Mouse (Mus musculus) right cerebral cortex, adult 2 months (tissue): ENCODE data around the gene Exoc1.
A peak's percentile ranks its signal among the peaks of the same experiment; 100 is the strongest.

ENCODE experiments used
- DNase-seq, 2 experiments: peaks; one replicate each; pipeline ENCODE4 v3.0.0; 2021 to 2022; ENCODE audit warnings: low spot score in 2 of 2

Gene Exoc1

GRCm38 (mm10) chr5:76529040-76529703 is at the start of gene Exoc1:
Gene Exoc1, plus strand, starts transcription at chr5:76529311.
- DNase-seq, result peak; percentile 92 to 96

GRCm38 (mm10) chr5:76483811-76484210 is 45.3 kb upstream of the Exoc1 start, which contains the start of gene Gm7271:
Gene Gm7271, plus strand, starts transcription at chr5:76484040.
- no peak for DNase-seq

- no peak for DNase-seq
Observed at GRCm38 (mm10) chr5:76495126-76495525, 34.0 kb upstream of the Exoc1 start.

- DNase-seq, result no peak
Observed at GRCm38 (mm10) chr5:76522446-76522845, 6.7 kb upstream of the Exoc1 start.

GRCm38 (mm10) chr5:76524623-76525022 is 4.5 kb upstream of the Exoc1 start:
- no peak for DNase-seq

DNA sequence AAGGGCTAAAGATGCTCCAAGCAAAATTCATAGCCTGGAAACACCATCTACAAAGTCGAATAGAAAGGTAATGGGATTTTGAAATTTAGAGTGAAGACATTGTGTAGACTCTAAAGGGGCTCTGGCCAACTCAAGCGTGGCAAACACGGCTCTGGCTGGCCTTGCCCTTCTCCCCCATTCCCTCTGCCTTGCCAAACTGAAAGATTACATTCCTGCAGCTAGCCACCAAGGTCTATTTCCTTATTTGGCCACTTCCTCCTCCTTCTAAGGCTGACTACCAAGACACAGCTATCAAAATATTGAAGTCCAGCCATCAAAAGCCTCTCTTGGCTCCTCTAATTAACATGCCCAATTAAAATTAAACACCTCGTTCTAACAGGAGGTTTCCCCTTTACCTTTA is 4.0 kb upstream of the Exoc1 start:
- DNase-seq, result no peak

GRCm38 (mm10) chr5:76525829-76526228 is 3.3 kb upstream of the Exoc1 start:
- DNase-seq, result no peak

GRCm38 (mm10) chr5:76529704-76530066 is 574 bp downstream of the Exoc1 start:
- no peak for DNase-seq

GRCm38 (mm10) chr5:76533186-76533585 is 4.1 kb downstream of the Exoc1 start:
- no peak for DNase-seq

DNA sequence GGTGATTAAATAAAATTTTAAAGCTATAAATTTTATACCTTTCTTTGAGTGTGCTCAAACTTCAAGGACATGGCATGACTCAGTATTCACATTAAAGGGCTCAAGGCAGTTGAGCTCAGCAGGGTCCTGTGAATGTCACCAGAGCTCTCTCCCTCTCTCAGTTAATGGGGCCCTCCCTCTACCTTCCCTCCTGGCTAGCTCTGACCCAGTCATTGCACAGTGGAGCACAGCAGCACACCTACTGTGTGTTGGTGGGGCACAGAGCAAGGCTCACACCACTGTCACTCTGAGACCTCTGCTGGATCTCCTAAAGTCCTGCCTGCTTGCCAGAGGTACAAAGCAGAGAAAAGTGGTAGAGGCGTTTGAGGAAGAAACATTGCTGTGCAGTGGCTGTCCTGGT is 7.1 kb downstream of the Exoc1 start:
- no peak for DNase-seq

DNA sequence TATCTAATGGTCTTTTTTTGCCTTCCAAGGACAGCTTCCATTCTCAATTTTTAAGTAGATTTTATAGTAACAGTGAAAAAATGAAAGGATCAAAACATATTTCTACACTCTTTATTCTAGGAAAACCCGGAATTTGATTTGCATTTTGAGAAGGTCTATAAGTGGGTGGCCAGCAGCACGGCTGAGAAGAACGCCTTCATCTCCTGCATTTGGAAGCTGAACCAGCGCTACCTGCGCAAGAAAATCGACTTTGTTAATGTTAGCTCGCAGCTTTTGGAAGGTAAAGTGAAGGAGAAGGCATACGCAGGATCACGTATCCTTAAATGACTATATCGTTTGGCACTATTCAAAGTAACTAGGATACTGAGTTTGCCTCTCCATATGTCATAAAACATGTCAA is 8.5 kb downstream of the Exoc1 start:
- peak; percentile 16 to 29 for DNase-seq

GRCm38 (mm10) chr5:76540181-76540580 is 11.1 kb downstream of the Exoc1 start:
- peak; percentile 45 to 71 for DNase-seq

DNA sequence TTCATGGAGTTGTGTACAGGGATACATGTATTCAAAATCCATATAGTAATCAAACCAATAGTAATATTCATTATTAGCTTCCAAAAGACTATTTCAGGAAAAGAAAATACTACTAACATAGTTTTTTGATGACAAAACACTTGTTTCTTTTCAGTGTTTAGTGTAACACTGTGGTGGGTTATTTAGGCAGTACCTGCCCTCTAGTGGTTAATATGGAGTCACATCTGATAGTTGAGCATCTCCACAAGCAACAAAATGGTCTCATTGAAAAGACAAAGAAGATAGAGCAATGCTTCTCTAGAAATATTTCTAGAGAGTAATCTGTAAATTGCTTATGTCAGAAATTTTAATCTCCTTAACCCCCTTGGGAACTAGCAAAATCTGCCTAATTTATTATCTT is 11.7 kb downstream of the Exoc1 start:
- no peak for DNase-seq

- no peak for DNase-seq
Observed at GRCm38 (mm10) chr5:76543200-76543599, 14.1 kb downstream of the Exoc1 start.

GRCm38 (mm10) chr5:76550426-76550825 is 21.3 kb downstream of the Exoc1 start:
- DNase-seq, result no peak

- DNase-seq, result peak; percentile 70 to 75
Observed at GRCm38 (mm10) chr5:76565321-76565720, 36.2 kb downstream of the Exoc1 start.

DNA sequence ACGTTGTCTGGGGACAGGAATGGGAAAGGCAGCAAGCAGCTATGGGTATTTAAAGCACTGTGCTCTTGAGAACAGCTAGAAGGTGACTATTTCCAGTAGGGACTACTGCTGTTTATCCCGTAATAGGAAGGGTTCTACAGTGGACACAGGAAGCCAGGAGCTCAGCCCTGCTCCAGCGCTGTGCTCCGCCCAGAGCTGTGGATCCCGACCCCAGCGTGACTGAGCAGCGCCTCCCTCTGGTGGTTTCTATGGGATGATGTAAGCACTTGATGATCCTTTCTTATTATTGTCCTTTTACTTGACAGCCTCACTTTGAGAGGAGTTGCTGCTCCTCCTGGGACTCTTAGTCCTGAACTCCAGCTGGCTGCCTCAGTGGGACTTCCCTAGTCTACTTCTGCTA is 45.1 kb downstream of the Exoc1 start:
- DNase-seq, result no peak

DNA sequence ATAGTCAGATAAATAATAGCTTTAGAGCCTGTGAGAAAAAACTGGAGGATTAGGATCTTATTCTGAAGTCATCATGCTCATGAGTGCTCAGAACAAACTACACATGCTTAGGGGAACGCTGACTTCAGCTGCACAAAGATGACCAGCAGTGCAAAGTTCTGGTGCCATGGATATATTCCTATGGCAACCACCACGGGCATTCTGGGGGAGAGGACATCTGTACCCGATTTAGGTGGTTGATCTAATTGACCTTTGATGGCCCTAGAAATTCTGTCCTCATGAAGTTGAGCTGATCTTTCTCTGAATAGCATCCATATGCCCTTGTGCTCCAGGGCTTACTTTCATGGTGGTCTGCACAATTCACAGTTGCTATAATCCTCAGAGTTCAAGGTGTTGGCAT is 47.9 kb downstream of the Exoc1 start:
- DNase-seq, result no peak

GRCm38 (mm10) chr5:76585378-76585777 is 56.3 kb downstream of the Exoc1 start:
- no peak for DNase-seq

- peak; percentile 81 for DNase-seq
Observed at GRCm38 (mm10) chr5:76588551-76589283, 59.6 kb downstream of the Exoc1 start, which contains the start of gene Cep135. Gene Cep135, plus strand, starts transcription at chr5:76588698.

- no peak for DNase-seq
Observed at GRCm38 (mm10) chr5:76589311-76589710, 60.2 kb downstream of the Exoc1 start.

GRCm38 (mm10) chr5:76590009-76590408 is 60.9 kb downstream of the Exoc1 start:
- no peak for DNase-seq

GRCm38 (mm10) chr5:76591885-76592284 is 62.8 kb downstream of the Exoc1 start:
- no peak for DNase-seq
